Mouse (Mus musculus) frontal cortex, postnatal 36 days (tissue): ENCODE results near the gene Gsg1l.

Source experiments
- DNase-seq, 2 experiments: peaks; one replicate each; pipeline ENCODE4 v3.0.0; 2022; ENCODE audit warnings: low spot score in 2 of 2

Gsg1l gene

GRCm38 (mm10) chr7:126031598-126032364 lies 50.4 kb downstream of the Gsg1l start:
- peak; percentile 47 to 77 for DNase-seq

GRCm38 (mm10) chr7:126027410-126027809 lies 54.8 kb downstream of the Gsg1l start:
- no peak for DNase-seq

GRCm38 (mm10) chr7:126026600-126026999 lies 55.6 kb downstream of the Gsg1l start:
- no peak for DNase-seq

- DNase-seq, result no peak
These were observed 62.2 kb downstream of the Gsg1l start for GRCm38 (mm10) chr7:126019966-126020365.

- DNase-seq, result no peak
These were observed 62.9 kb downstream of the Gsg1l start for GRCm38 (mm10) chr7:126019321-126019720.

GRCm38 (mm10) chr7:126017455-126017854 lies 64.8 kb downstream of the Gsg1l start:
- no peak for DNase-seq

GRCm38 (mm10) chr7:126012325-126013021 lies 69.7 kb downstream of the Gsg1l start:
- no peak for DNase-seq

- DNase-seq, result peak; percentile 79 to 90
These were observed 73.4 kb downstream of the Gsg1l start for GRCm38 (mm10) chr7:126008789-126009148.

GRCm38 (mm10) chr7:126008139-126008788 lies 73.9 kb downstream of the Gsg1l start:
- DNase-seq, result no peak

- no peak for DNase-seq
These were observed 74.9 kb downstream of the Gsg1l start for GRCm38 (mm10) chr7:126007132-126007910.

- DNase-seq, result no peak
These were observed 76.9 kb downstream of the Gsg1l start for GRCm38 (mm10) chr7:126005274-126005673.

- DNase-seq, result no peak
These were observed 80.5 kb downstream of the Gsg1l start for GRCm38 (mm10) chr7:126001683-126002082.

- DNase-seq, result peak; percentile 55 to 76
These were observed 82.3 kb downstream of the Gsg1l start for GRCm38 (mm10) chr7:125999921-126000320.

- DNase-seq, result no peak
These were observed 86.1 kb downstream of the Gsg1l start for GRCm38 (mm10) chr7:125996151-125996550.

- no peak for DNase-seq
These were observed 89.8 kb downstream of the Gsg1l start for GRCm38 (mm10) chr7:125992356-125992891.

GRCm38 (mm10) chr7:125991846-125992245 lies 90.4 kb downstream of the Gsg1l start:
- no peak for DNase-seq

GRCm38 (mm10) chr7:125989969-125990368 lies 92.2 kb downstream of the Gsg1l start:
- no peak for DNase-seq

GRCm38 (mm10) chr7:125989489-125989888 lies 92.7 kb downstream of the Gsg1l start:
- no peak for DNase-seq

- no peak for DNase-seq
These were observed 93.9 kb downstream of the Gsg1l start for GRCm38 (mm10) chr7:125988326-125988725.

GRCm38 (mm10) chr7:125987117-125987516 lies 95.1 kb downstream of the Gsg1l start:
- no peak for DNase-seq

- DNase-seq, result no peak
These were observed 96.6 kb downstream of the Gsg1l start for GRCm38 (mm10) chr7:125985565-125985964.
